Mouse (Mus musculus) CH12.LX (cell line): ENCODE results near the gene I830077J02Rik. TPM values are rescaled to one million over a fixed set of nuclear protein-coding genes. Genes with fewer than 3 reads are reported as not detected.

Experiments used
- DNase-seq: peaks from one replicate; pipeline ENCODE4 v3.0.0-alpha.2; 2013; ENCODE audit errors: extremely low read depth
- H3K27ac ChIP-seq: 2 replicates; pipeline ENCODE4 v1.5.1; 2012; ENCODE audit warnings: low read depth, mild to moderate bottlenecking, control low read depth, moderate library complexity; ENCODE audit not compliant: insufficient read depth
- H3K27me3 ChIP-seq: replicated peaks from 2 replicates; pipeline ENCODE3; 2012; ENCODE audit warnings: inconsistent platforms
- H3K36me3 ChIP-seq, 2 experiments: replicated peaks in 1 of 2; 2 replicates each; pipeline versions ENCODE3 to v1.6.1; 2012; ENCODE audit warnings: inconsistent platforms in 1 of 2, low read length in 1 of 2, mild to moderate bottlenecking in 1 of 2, mixed read lengths in 1 of 2, moderate library complexity in 1 of 2; ENCODE audit not compliant: control insufficient read depth in 1 of 2, insufficient read depth in 1 of 2
- H3K4me1 ChIP-seq, 2 experiments: 2 replicates each; pipeline ENCODE4 v1.6.1; 2012; ENCODE audit warnings: inconsistent platforms in 1 of 2, moderate library complexity in 1 of 2; ENCODE audit not compliant: insufficient read depth in 2 of 2, control insufficient read depth in 1 of 2
- H3K4me2 ChIP-seq: 2 replicates; pipeline ENCODE4 v1.6.1; 2012; ENCODE audit warnings: low read depth, mild to moderate bottlenecking, control low read depth; ENCODE audit not compliant: poor library complexity, insufficient read depth, severe bottlenecking
- H3K4me3 ChIP-seq, 3 experiments: fragments of 150-350 bp in 1 of 3; sonication (generic) in 1 of 3; replicated peaks in 1 of 3; 2 replicates each; pipeline versions ENCODE3 to v1.5.1; 2011 to 2012; ENCODE audit warnings: low read depth in 2 of 3, low read length in 2 of 3, mild to moderate bottlenecking in 2 of 3, moderate library complexity in 2 of 3, control low read depth in 1 of 3, improper control_type of control experiment in 1 of 3, inconsistent platforms in 1 of 3, mixed read lengths in 1 of 3; ENCODE audit not compliant: poor library complexity in 1 of 3
- H3K79me2 ChIP-seq: replicated peaks from 2 replicates; pipeline ENCODE4 v1.6.1; 2012; ENCODE audit warnings: mild to moderate bottlenecking, moderate library complexity; ENCODE audit not compliant: control insufficient read depth, poor library complexity, insufficient read depth, severe bottlenecking; ENCODE audit errors: extremely low read depth
- H3K9ac ChIP-seq: 2 replicates; pipeline ENCODE4 v1.6.1; 2012; ENCODE audit warnings: low read depth, mild to moderate bottlenecking, control low read depth, moderate library complexity; ENCODE audit not compliant: insufficient read depth
- H3K9me3 ChIP-seq: replicated peaks from 2 replicates; pipeline ENCODE3; 2012; ENCODE audit warnings: low read length, inconsistent platforms, mixed read lengths
- CHD1 ChIP-seq: IDR thresholded peaks from 2 replicates; pipeline ENCODE4 v1.6.1; 2012; ENCODE audit warnings: low read depth, low read length, improper control_type of control experiment, inconsistent platforms
- CHD2 ChIP-seq: IDR thresholded peaks from 2 replicates; pipeline ENCODE4 v1.6.1; 2011; ENCODE audit warnings: low read length, improper control_type of control experiment
- CTCF ChIP-seq, 2 experiments: IDR thresholded peaks in 1 of 2; conservative IDR thresholded peaks in 1 of 2; 2 replicates each; pipeline ENCODE4 v1.5.1; 2011 to 2012; ENCODE audit warnings: low read depth in 2 of 2, low read length in 2 of 2, improper control_type of control experiment in 1 of 2, inconsistent platforms in 1 of 2, mild to moderate bottlenecking in 1 of 2, moderate library complexity in 1 of 2
- ELF1 ChIP-seq: IDR thresholded peaks from 2 replicates; pipeline ENCODE4 v1.6.1; 2014; ENCODE audit warnings: low read depth, mild to moderate bottlenecking, inconsistent platforms, low read length, improper control_type of control experiment
- HCFC1 ChIP-seq: IDR thresholded peaks from 2 replicates; pipeline ENCODE4 v1.6.1; 2012; ENCODE audit warnings: low read depth, mild to moderate bottlenecking, inconsistent platforms, low read length, improper control_type of control experiment
- JUND ChIP-seq: conservative IDR thresholded peaks from 2 replicates; pipeline ENCODE4 v1.6.1; 2011; ENCODE audit warnings: low read depth, low read length, improper control_type of control experiment
- KAT2A ChIP-seq: IDR thresholded peaks from 2 replicates; pipeline ENCODE4 v1.6.1; 2012; ENCODE audit warnings: low read length, improper control_type of control experiment, inconsistent platforms; ENCODE audit not compliant: insufficient replicate concordance
- MAFK ChIP-seq: IDR thresholded peaks from 2 replicates; pipeline ENCODE4 v1.6.1; 2011; ENCODE audit warnings: low read length, improper control_type of control experiment; ENCODE audit not compliant: insufficient replicate concordance
- MAX ChIP-seq: IDR thresholded peaks from 2 replicates; pipeline ENCODE4 v1.6.1; 2011; ENCODE audit warnings: low read length, improper control_type of control experiment
- MAZ ChIP-seq: IDR thresholded peaks from 2 replicates; pipeline ENCODE4 v1.6.1; 2012; ENCODE audit warnings: low read depth, mild to moderate bottlenecking, inconsistent platforms, low read length, improper control_type of control experiment, moderate library complexity
- MEF2A ChIP-seq: IDR thresholded peaks from 2 replicates; pipeline ENCODE4 v1.6.1; 2014; ENCODE audit warnings: low read depth, mild to moderate bottlenecking, inconsistent platforms, low read length, improper control_type of control experiment, borderline replicate concordance
- MXI1 ChIP-seq: IDR thresholded peaks from 2 replicates; pipeline ENCODE4 v1.6.1; 2011; ENCODE audit warnings: mild to moderate bottlenecking, low read depth, low read length, improper control_type of control experiment
- MYC ChIP-seq: IDR thresholded peaks from 2 replicates; pipeline ENCODE4 v1.6.1; 2011; ENCODE audit warnings: low read depth, mild to moderate bottlenecking, improper control_type of control experiment, low read length
- NELFE ChIP-seq: IDR thresholded peaks from 2 replicates; pipeline ENCODE4 v1.6.1; 2011; ENCODE audit warnings: low read depth, low read length, improper control_type of control experiment
- NRF1 ChIP-seq: IDR thresholded peaks from 2 replicates; pipeline ENCODE4 v1.6.1; 2014; ENCODE audit warnings: low read depth, mild to moderate bottlenecking, inconsistent platforms, low read length, improper control_type of control experiment, moderate library complexity
- PAX5 ChIP-seq: IDR thresholded peaks from 2 replicates; pipeline ENCODE4 v1.6.1; 2012; ENCODE audit warnings: low read length, inconsistent platforms, mixed read lengths
- POLR2AphosphoS2 ChIP-seq: IDR thresholded peaks from 2 replicates; pipeline ENCODE4 v1.6.1; 2011; ENCODE audit warnings: low read depth, low read length, improper control_type of control experiment
- RAD21 ChIP-seq: IDR thresholded peaks from 2 replicates; pipeline ENCODE4 v1.6.1; 2011; ENCODE audit warnings: low read depth, mild to moderate bottlenecking, low read length, improper control_type of control experiment, moderate library complexity
- RCOR1 ChIP-seq: conservative IDR thresholded peaks from 2 replicates; pipeline ENCODE4 v1.6.1; 2012; ENCODE audit warnings: low read depth, mild to moderate bottlenecking, inconsistent platforms, low read length, improper control_type of control experiment
- USF1 ChIP-seq: IDR thresholded peaks from 2 replicates; pipeline ENCODE4 v1.6.1; 2014; ENCODE audit warnings: low read depth, mild to moderate bottlenecking, inconsistent platforms, low read length, improper control_type of control experiment
- USF2 ChIP-seq: conservative IDR thresholded peaks from 2 replicates; pipeline ENCODE4 v1.6.1; 2011; ENCODE audit warnings: low read depth, low read length, improper control_type of control experiment
- ZC3H11A ChIP-seq: IDR thresholded peaks from 2 replicates; pipeline ENCODE4 v1.6.1; 2012; ENCODE audit warnings: low read depth, mild to moderate bottlenecking, inconsistent platforms, low read length, improper control_type of control experiment
- ZKSCAN1 ChIP-seq: IDR thresholded peaks from 2 replicates; pipeline ENCODE4 v1.6.1; 2012; ENCODE audit warnings: low read depth, inconsistent platforms, low read length, improper control_type of control experiment, borderline replicate concordance
- ZNF384 ChIP-seq: IDR thresholded peaks from 2 replicates; pipeline ENCODE4 v1.6.1; 2012; ENCODE audit warnings: low read depth, low read length, improper control_type of control experiment, inconsistent platforms
- dilution Hi-C: fragments of 300-500 bp; cut with MboI; formaldehyde crosslinking; loops from 2 replicates; pipeline ENCODE4 v1.14.3; 2020; ENCODE audit warnings: low sequenced_read_pairs; ENCODE audit not compliant: extremely low pct_unique_long_range_greater_than_20kb, extremely low pct_ligation_motif_present
- in situ Hi-C: fragments of 300-500 bp; cut with MboI; formaldehyde crosslinking; loops from 3 replicates; pipeline ENCODE4 v1.14.3; 2019; ENCODE audit warnings: low sequenced_read_pairs, low pct_ligation_motif_present, low pct_unique_long_range_greater_than_20kb, mixed read lengths
- polyA plus RNA-seq: library from polyadenylated mRNA; unstranded; fragments of >175 nt; gene quantifications from 2 replicates; pipeline ENCODE4 v1.2.1, GENCODE M21; 2012; ENCODE audit warnings: low read depth; ENCODE audit not compliant: insufficient read length
- total RNA-seq, 2 experiments: library from RNA; depleted of rRNA; stranded (reverse); fragments of 300-350 nt in 1 of 2; fragments of >200 nt in 1 of 2; gene quantifications; 2 replicates each; pipeline ENCODE4 v1.2.3; 2012 to 2014

Gene I830077J02Rik
- total and polyA plus RNA-seq, 3 experiments = 1.3 to 10.2 (median 2.9) TPM

GRCm38 (mm10) chr3:105959999-105960398, 27.5 kb upstream of the I830077J02Rik start, which contains the start of gene Atp5f1:
Gene Atp5f1, minus strand, starts transcription at chr3:105960099.
- dilution Hi-C loops (no loop called here), in situ Hi-C loops (loop anchor here (5.0 kb wide), 1 partner anchor 58 kb away; no protein-coding TSS in a partner anchor)
- H3K79me2 ChIP-seq = peaks cover 53% of the 10 kb centered on the region
- peak within 1 kb of the TSS; percentile 92 for H3K9ac ChIP-seq
- peaks cover 2 to 47% of the 10 kb centered on the region in 2 experiments; a peak in 3 of 4 replicates for H3K4me1 ChIP-seq
- TF ChIP-seq CHD2 (no peak), KAT2A (no peak), NELFE (no peak)
- no peaks in the 10 kb centered on the region for H3K27me3 ChIP-seq
- peaks cover 36 to 71% of the 10 kb centered on the region in 2 experiments for H3K36me3 ChIP-seq
- peak within 1 kb of the TSS; percentile 57; the same call in 1 of the 2 replicates for H3K27ac ChIP-seq
- DNase-seq = no peak
- H3K4me3 ChIP-seq = peak within 1 kb of the TSS; percentile 84 to 98 (median 95)
- no peaks in the 10 kb centered on the region for H3K9me3 ChIP-seq
- H3K4me2 ChIP-seq = peak within 1 kb of the TSS; percentile 58; the same call in 1 of the 2 replicates

DNA sequence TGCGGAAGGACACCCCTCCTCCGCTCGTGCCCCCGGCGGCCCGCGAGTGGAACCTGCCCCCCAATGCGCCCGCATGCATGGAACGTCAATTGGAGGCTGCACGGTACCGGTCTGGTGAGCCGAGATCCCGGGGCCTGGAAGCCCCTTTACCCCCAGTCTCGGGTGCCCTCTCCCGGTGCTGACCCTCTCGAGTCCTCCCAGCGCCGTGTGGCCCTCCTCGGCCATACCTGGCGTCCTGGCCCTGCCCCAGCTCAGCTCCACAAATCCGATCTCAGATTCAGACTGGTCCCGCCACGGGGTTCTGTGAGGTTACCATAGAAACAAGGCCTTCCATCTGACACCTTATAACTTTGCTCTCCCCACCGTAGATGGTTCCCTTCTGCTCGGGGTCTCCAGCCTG, 27.1 kb upstream of the I830077J02Rik start:
- Histone ChIP-seq H3K27me3 (no peaks in the 10 kb centered on the region), H3K79me2 (peaks cover 57% of the 10 kb centered on the region), H3K9me3 (no peaks in the 10 kb centered on the region), H3K36me3 (peaks cover 32 to 71% of the 10 kb centered on the region in 2 experiments), H3K27ac (no peak overlapping the region), H3K4me3 (peak overlapping the region; percentile 83 to 98 (median 95)), H3K4me2 (no peak overlapping the region), H3K9ac (peak overlapping the region; percentile 83), H3K4me1 (peaks cover 2 to 50% of the 10 kb centered on the region in 2 experiments; a peak in 3 of 4 replicates)
- TF ChIP-seq MYC (peak; percentile 1; the same call in 1 of the 2 replicates), MEF2A (no peak)
- no peak for DNase-seq
- dilution Hi-C loops = no loop called here
- in situ Hi-C loops = loop anchor here (5.0 kb wide), 1 partner anchor 57 kb away; no protein-coding TSS in a partner anchor

DNA sequence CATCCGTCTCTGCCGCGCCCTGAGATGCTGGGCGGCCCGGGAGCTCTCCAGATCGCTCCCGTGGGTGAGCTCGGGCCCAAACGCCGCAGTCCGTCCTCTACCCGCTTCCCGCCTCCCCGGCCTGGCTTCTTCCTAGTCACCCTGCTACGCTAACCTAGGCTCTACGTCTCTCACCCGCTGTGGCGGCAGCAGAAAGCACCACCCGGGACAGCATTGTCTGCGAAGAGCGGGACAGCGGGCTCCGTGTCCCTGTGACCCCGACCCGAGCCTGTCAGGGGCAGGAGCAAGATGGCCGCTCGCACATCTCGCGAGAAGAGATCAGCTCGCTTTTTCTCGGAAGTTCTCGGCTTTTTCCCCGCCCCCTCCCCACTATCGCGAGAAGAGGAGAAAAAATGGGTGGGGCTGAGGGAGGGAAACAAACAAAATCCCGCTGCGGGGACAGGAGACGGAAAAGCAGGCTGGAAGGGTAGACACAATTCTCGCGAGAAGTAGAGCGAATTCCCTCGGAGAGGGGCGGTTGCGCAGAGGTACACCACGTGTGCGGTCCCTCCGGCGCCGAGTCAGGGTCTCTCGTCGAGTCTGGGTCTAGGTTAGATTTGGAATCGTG, 26.6 kb upstream of the I830077J02Rik start, which contains the start of gene Wdr77:
Gene Wdr77, plus strand, starts transcription at position 396 of the 607 bp plus-strand sequence.
- Histone ChIP-seq H3K4me1 (peaks cover 2 to 50% of the 10 kb centered on the region in 2 experiments; a peak in 3 of 4 replicates), H3K27ac (peak within 1 kb of the TSS; percentile 57; the same call in 1 of the 2 replicates), H3K27me3 (no peaks in the 10 kb centered on the region), H3K9me3 (no peaks in the 10 kb centered on the region), H3K4me2 (peak within 1 kb of the TSS; percentile 96), H3K36me3 (peaks cover 28 to 70% of the 10 kb centered on the region in 2 experiments), H3K79me2 (peaks cover 59% of the 10 kb centered on the region), H3K9ac (peak within 1 kb of the TSS; percentile 92), H3K4me3 (peak within 1 kb of the TSS; percentile 84 to 98 (median 95))
- in situ Hi-C loops = loop anchor here (5.0 kb wide), 1 partner anchor 57 kb away; no protein-coding TSS in a partner anchor
- peak; percentile 99 for DNase-seq
- dilution Hi-C loops = no loop called here
- TF ChIP-seq HCFC1 (peak; percentile 89), USF1 (peak; percentile 48), ZNF384 (no peak), RCOR1 (no peak), MAX (peak; percentile 97), JUND (no peak), CHD1 (no peak), NRF1 (peak; percentile 77), NELFE (peak; percentile 94), POLR2AphosphoS2 (peak; percentile 76; the same call in 1 of the 2 replicates), RAD21 (no peak), USF2 (peak; percentile 43), ZKSCAN1 (no peak), PAX5 (no peak), MXI1 (peak; percentile 100), MAZ (no peak), CTCF (conservative IDR thresholded peaks at IDR 0.05 in 1 of 2, IDR thresholded peaks at IDR 0.05 in 1 of 2; ENCODE audit: low read depth in 2 of 2, low read length in 2 of 2) (no peak), ZC3H11A (no peak), ELF1 (peak; percentile 92), MAFK (no peak)
